Mouse (Mus musculus) embryonic stem cell, embryonic (primary cell): ENCODE measurements around the gene Irak1bp1.

Source experiments
- CTCF ChIA-PET, 4 experiments: fragments of 300-600 bp in 2 of 4; fragments of 350-600 bp in 2 of 4; sonication (Branson Sonifier 250); formaldehyde crosslinking; loops; one replicate each; lab custom pipeline; 2022; ENCODE audit warnings: inconsistent platforms in 2 of 4; lab: Charles Lee
- POLR2A ChIA-PET, 4 experiments: fragments of 300-600 bp in 2 of 4; fragments of 350-600 bp in 2 of 4; sonication (Branson Sonifier 250); formaldehyde crosslinking; loops; one replicate each; lab custom pipeline; 2022; ENCODE audit warnings: antibody characterized with exemption in 4 of 4, inconsistent platforms in 1 of 4; lab: Charles Lee

The Irak1bp1 gene

DNA sequence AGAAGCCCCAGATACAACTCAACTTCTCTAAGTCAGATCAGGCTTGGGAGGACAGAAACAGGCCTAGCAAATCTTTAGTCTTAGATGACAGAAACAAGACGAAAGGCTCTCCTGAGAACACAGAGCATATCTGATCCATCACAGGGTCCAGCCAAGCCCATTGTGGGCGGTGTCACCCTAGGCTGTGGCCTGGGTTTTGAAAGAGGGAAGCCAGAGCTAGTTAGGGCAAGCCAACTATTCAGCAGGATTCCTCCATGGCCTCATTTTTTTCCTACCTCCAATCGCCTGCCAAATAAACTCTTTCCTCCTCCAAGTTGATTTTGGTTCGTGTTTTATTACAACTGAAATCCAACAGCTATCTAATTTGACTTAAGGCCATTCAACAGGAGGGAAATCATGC, 32.0 kb downstream of the Irak1bp1 start:
- POLR2A ChIA-PET = interaction anchor here in 1 of 4 experiments (1.6 kb wide), 1 partner anchor 16 kb away, joined by 3 read pairs; no protein-coding TSS in a partner anchor
- CTCF ChIA-PET = no interaction called here

DNA sequence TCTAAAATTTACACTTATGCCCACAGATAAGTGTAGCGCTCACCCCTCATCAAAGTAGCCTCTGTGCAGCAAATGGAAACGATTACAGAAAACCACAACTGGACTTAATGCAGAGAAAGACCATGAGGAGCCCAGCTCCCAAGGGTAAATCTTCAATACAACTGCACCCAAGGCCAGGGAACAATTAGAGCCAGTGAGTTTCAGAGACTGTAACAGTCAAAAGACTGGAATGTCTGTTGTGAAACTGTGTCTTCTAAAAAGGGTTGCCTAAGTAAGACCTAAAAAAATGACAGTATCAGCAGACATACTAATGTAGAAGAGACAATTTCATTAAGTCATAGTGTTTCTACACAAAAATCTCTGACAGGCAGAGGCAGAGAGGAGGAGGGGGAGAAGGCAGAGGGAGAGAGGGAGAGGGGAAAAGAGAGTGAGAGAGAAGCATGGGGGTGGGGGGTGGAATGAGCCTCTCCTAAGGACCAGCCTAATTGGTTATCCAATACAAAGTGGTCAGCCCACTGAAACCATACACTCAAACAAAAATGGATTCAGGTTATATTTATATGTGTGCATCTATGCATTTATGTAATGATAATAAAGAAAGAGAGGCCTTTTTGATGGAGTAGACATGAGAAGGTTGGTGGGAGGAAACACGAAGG, 32.6 kb downstream of the Irak1bp1 start:
- POLR2A ChIA-PET = no interaction called here
- CTCF ChIA-PET = no interaction called here

DNA sequence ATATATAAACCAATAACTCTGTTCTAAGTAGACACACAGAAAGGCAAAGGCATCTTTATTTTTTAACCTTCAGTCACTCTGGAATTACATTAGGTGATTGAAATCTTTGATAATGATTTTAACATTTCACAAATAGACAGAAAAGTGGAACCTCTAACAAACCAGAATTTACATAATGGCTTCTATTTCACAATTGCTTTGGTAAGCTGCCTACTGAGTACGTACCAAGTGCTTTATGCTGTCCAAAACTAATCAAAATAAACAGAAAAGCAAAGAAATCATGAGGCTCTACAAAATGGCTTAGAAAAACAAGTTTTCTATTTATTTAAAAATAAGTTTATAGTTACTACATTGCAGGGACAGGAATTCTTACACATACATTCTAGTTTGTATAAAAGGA, 36.8 kb downstream of the Irak1bp1 start:
- ChIA-PET CTCF (no interaction called here), POLR2A (interaction anchor here in 1 of 4 experiments (0.9 kb wide), 1 partner anchor 12 kb away, joined by 3 read pairs; no protein-coding TSS in a partner anchor)

DNA sequence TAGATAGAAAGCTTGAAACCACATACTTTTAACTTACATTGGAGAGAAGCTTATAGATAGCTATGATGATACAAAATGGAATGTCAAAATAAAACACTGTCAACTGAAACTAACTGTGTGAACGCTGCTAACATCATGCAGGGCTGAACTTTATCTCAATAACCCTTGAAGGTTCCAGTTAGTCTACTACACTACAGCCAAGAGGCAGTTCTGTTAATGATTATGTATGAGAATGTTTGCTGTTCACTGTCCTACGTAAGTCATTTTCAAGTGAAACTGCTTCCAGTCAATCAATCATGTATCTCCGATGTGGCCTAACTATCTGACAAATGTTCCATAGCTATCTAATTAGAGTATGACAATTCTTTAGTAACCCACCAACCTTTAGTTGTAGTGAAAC, 38.4 kb downstream of the Irak1bp1 start:
- POLR2A ChIA-PET = no interaction called here
- CTCF ChIA-PET = no interaction called here

DNA sequence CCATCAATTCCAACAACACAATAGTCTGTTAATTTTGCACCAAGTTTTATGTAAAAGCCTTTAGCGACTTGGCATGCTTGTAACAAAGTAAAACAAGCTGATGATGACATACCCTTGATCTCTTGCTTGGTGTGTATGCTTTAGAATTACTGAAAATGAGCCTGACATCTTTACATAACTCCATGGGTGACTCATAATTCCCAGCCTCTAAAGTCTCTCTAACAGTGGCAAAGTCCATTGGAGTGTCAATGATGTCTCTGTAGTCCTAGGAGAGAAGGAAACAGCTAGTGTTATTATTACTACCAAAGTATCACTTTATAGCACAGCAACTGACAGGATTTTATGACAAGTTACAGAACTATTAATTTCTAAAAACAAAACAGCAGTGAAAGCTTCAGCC, 47.7 kb downstream of the Irak1bp1 start:
- ChIA-PET CTCF (interaction anchor here in 1 of 4 experiments (0.6 kb wide), 1 partner anchor 61 kb away, joined by 4 read pairs; no protein-coding TSS in a partner anchor), POLR2A (interaction anchor here in 1 of 4 experiments (1.6 kb wide), 1 partner anchor 47 kb away, joined by 3 read pairs; no protein-coding TSS in a partner anchor)

DNA sequence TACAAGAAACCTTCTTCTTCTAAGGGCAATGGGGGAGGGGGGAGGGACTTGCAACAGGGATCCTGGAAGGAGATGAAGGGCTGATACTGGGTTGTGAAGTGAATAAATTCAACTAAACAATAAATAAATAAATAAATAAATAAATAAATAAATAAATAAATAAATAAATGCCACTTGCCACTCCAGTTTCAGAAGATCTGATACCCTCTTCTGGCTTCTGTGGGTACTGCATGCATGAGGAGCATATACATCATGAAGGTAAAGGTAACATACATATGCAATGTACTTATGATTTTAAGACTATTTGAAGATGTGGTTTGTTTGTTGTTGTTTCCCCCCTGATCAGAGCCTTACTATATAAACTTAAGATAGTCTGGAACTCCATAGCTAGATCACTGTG, 54.8 kb downstream of the Irak1bp1 start:
- POLR2A ChIA-PET = no interaction called here
- CTCF ChIA-PET = no interaction called here

DNA sequence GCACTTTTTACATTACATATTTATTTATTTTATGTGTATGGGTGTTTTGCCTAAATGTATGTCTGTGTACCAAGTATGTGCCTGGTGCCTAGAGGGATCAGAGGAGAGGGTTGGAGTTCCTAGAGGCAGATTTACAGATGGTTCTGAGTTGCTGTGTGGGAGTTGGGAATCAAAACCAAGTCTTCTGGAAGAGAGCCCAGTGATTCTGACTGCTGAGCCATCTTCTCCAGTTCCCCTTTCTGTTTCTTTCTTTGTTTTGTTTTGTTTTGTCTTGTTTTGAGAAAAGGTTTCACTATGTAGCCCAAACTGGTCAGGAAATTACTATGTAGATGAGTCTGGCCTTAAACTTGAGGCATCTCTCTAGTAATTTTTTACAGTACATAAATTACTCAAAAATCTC, 59.3 kb downstream of the Irak1bp1 start:
- CTCF ChIA-PET = no interaction called here
- POLR2A ChIA-PET = no interaction called here
